Mouse (Mus musculus): ENCODE results near the gene Rubcnl. TPM values are rescaled to one million over a fixed set of nuclear protein-coding genes. Genes with fewer than 3 reads are reported as not detected.

The Rubcnl gene
- 0.14 and 0.18 TPM in 2 replicates for polyA plus RNA-seq (2016; fragmentation: Nextera tagmentation; extraction: Ambion mirVana)

- peak within 1 kb of the TSS; percentile 87 for H3K4me2 ChIP-seq
- H3K9me3 ChIP-seq, result no peaks in the 10 kb centered on the region
- peaks cover 5% of the 10 kb centered on the region; the same call in 1 of the 2 replicates for H3K4me1 ChIP-seq
- H3K27ac ChIP-seq, result no peak within 1 kb of the TSS
- peak within 1 kb of the TSS; percentile 56 for H3K4me3 ChIP-seq (replicated peaks)
- WGBS, result 1% methylated on average over 49 of the region's 49 CpGs
- H3K9ac ChIP-seq, result peak within 1 kb of the TSS; percentile 63
- H3K36me3 ChIP-seq (replicated peaks), result no peaks in the 10 kb centered on the region
- H3K27me3 ChIP-seq, result no peaks in the 10 kb centered on the region
- ATAC-seq (ENCODE audit: low FRiP score), result peak; percentile 55; the same call in 1 of the 2 replicates
Measured at GRCm38 (mm10) chr14:75015856-75016714, at the start of gene Rubcnl. Gene Rubcnl, plus strand, starts transcription at chr14:75016027.

GRCm38 (mm10) chr14:74972216-74972615 is 43.6 kb upstream of the Rubcnl start:
- Histone ChIP-seq H3K27ac (no peak overlapping the region), H3K36me3 (replicated peaks) (no peaks in the 10 kb centered on the region), H3K27me3 (no peaks in the 10 kb centered on the region), H3K4me3 (replicated peaks) (no peak overlapping the region), H3K4me1 (no peaks in the 10 kb centered on the region; the same call in 1 of the 2 replicates), H3K9ac (no peak overlapping the region), H3K9me3 (no peaks in the 10 kb centered on the region), H3K4me2 (no peak overlapping the region)
- ATAC-seq (ENCODE audit: low FRiP score), result no peak
- 65% methylated on average over 3 of the region's 3 CpGs for WGBS

- Histone ChIP-seq H3K4me3 (replicated peaks) (no peak overlapping the region), H3K4me2 (no peak overlapping the region), H3K4me1 (no peaks in the 10 kb centered on the region; the same call in 1 of the 2 replicates), H3K27ac (no peak overlapping the region), H3K27me3 (no peaks in the 10 kb centered on the region), H3K36me3 (replicated peaks) (no peaks in the 10 kb centered on the region), H3K9ac (no peak overlapping the region), H3K9me3 (no peaks in the 10 kb centered on the region)
- ATAC-seq (ENCODE audit: low FRiP score), result no peak
- WGBS, result 85% methylated on average over 5 of the region's 5 CpGs
Measured at GRCm38 (mm10) chr14:74972687-74973086, 43.1 kb upstream of the Rubcnl start.

- Histone ChIP-seq H3K36me3 (replicated peaks) (no peaks in the 10 kb centered on the region), H3K4me2 (no peak overlapping the region), H3K4me3 (replicated peaks) (no peak overlapping the region), H3K27me3 (no peaks in the 10 kb centered on the region), H3K9me3 (no peaks in the 10 kb centered on the region), H3K9ac (no peak overlapping the region), H3K27ac (no peak overlapping the region), H3K4me1 (no peaks in the 10 kb centered on the region; the same call in 1 of the 2 replicates)
- ATAC-seq (ENCODE audit: low FRiP score), result no peak
- WGBS, result 77% methylated on average over 10 of the region's 10 CpGs
Measured at GRCm38 (mm10) chr14:74974136-74974651, 41.6 kb upstream of the Rubcnl start.

GRCm38 (mm10) chr14:74976972-74977371 is 38.9 kb upstream of the Rubcnl start:
- no peak for ATAC-seq (ENCODE audit: low FRiP score)
- no peak overlapping the region for H3K27ac ChIP-seq
- no peaks in the 10 kb centered on the region for H3K27me3 ChIP-seq
- no peaks in the 10 kb centered on the region; the same call in 1 of the 2 replicates for H3K4me1 ChIP-seq
- 84% methylated on average over 6 of the region's 6 CpGs for WGBS
- no peak overlapping the region for H3K4me2 ChIP-seq
- H3K36me3 ChIP-seq (replicated peaks), result no peaks in the 10 kb centered on the region
- H3K4me3 ChIP-seq (replicated peaks), result no peak overlapping the region
- no peak overlapping the region for H3K9ac ChIP-seq
- H3K9me3 ChIP-seq, result no peaks in the 10 kb centered on the region

GRCm38 (mm10) chr14:74981016-74981415 is 34.8 kb upstream of the Rubcnl start:
- 72% methylated on average over 3 of the region's 3 CpGs for WGBS
- H3K4me1 ChIP-seq, result no peaks in the 10 kb centered on the region; the same call in 1 of the 2 replicates
- H3K4me3 ChIP-seq (replicated peaks), result no peak overlapping the region
- no peaks in the 10 kb centered on the region for H3K36me3 ChIP-seq (replicated peaks)
- no peak overlapping the region for H3K27ac ChIP-seq
- H3K9ac ChIP-seq, result no peak overlapping the region
- no peaks in the 10 kb centered on the region for H3K9me3 ChIP-seq
- no peak overlapping the region for H3K4me2 ChIP-seq
- ATAC-seq (ENCODE audit: low FRiP score), result no peak
- H3K27me3 ChIP-seq, result no peaks in the 10 kb centered on the region

- Histone ChIP-seq H3K36me3 (replicated peaks) (no peaks in the 10 kb centered on the region), H3K4me2 (no peak overlapping the region), H3K27ac (no peak overlapping the region), H3K27me3 (no peaks in the 10 kb centered on the region), H3K9ac (no peak overlapping the region), H3K4me1 (no peaks in the 10 kb centered on the region), H3K4me3 (replicated peaks) (no peak overlapping the region), H3K9me3 (no peaks in the 10 kb centered on the region)
- 89% methylated on average over 5 of the region's 5 CpGs for WGBS
- no peak for ATAC-seq (ENCODE audit: low FRiP score)
Measured at GRCm38 (mm10) chr14:74983079-74983478, 32.7 kb upstream of the Rubcnl start.

GRCm38 (mm10) chr14:74984817-74985391 is 30.9 kb upstream of the Rubcnl start:
- 80% methylated on average over 7 of the region's 7 CpGs for WGBS
- Histone ChIP-seq H3K4me2 (no peak overlapping the region), H3K9ac (no peak overlapping the region), H3K27me3 (no peaks in the 10 kb centered on the region), H3K4me1 (no peaks in the 10 kb centered on the region), H3K36me3 (replicated peaks) (no peaks in the 10 kb centered on the region), H3K4me3 (replicated peaks) (no peak overlapping the region), H3K9me3 (no peaks in the 10 kb centered on the region), H3K27ac (no peak overlapping the region)
- ATAC-seq (ENCODE audit: low FRiP score), result no peak

GRCm38 (mm10) chr14:74985658-74986057 is 30.2 kb upstream of the Rubcnl start:
- no peaks in the 10 kb centered on the region for H3K9me3 ChIP-seq
- 62% methylated on average over 4 of the region's 4 CpGs for WGBS
- no peak for ATAC-seq (ENCODE audit: low FRiP score)

GRCm38 (mm10) chr14:74986527-74986926 is 29.3 kb upstream of the Rubcnl start:
- Histone ChIP-seq H3K27ac (no peak overlapping the region), H3K4me1 (no peaks in the 10 kb centered on the region), H3K27me3 (no peaks in the 10 kb centered on the region), H3K4me2 (no peak overlapping the region), H3K36me3 (replicated peaks) (no peaks in the 10 kb centered on the region), H3K9ac (no peak overlapping the region), H3K4me3 (replicated peaks) (no peak overlapping the region), H3K9me3 (no peaks in the 10 kb centered on the region)
- WGBS, result 74% methylated on average over 3 of the region's 3 CpGs
- ATAC-seq (ENCODE audit: low FRiP score), result no peak

More at GRCm38 (mm10) chr14:74985658-74986057, 30.2 kb upstream of the Rubcnl start:
- Histone ChIP-seq H3K27me3 (no peaks in the 10 kb centered on the region), H3K9ac (no peak overlapping the region), H3K4me1 (no peaks in the 10 kb centered on the region), H3K4me2 (no peak overlapping the region), H3K4me3 (replicated peaks) (no peak overlapping the region), H3K27ac (no peak overlapping the region), H3K36me3 (replicated peaks) (no peaks in the 10 kb centered on the region)

GRCm38 (mm10) chr14:74989322-74989721 is 26.5 kb upstream of the Rubcnl start:
- Histone ChIP-seq H3K4me2 (no peak overlapping the region), H3K4me3 (replicated peaks) (no peak overlapping the region), H3K9ac (no peak overlapping the region), H3K27ac (no peak overlapping the region), H3K36me3 (replicated peaks) (no peaks in the 10 kb centered on the region), H3K9me3 (no peaks in the 10 kb centered on the region), H3K27me3 (no peaks in the 10 kb centered on the region), H3K4me1 (no peaks in the 10 kb centered on the region)
- ATAC-seq (ENCODE audit: low FRiP score), result no peak
- WGBS, result 46% methylated on average over 4 of the region's 4 CpGs

GRCm38 (mm10) chr14:74989909-74990308 is 25.9 kb upstream of the Rubcnl start:
- H3K27ac ChIP-seq, result no peak overlapping the region
- no peak overlapping the region for H3K4me3 ChIP-seq (replicated peaks)
- H3K9ac ChIP-seq, result no peak overlapping the region
- 88% methylated on average over 4 of the region's 4 CpGs for WGBS
- H3K4me1 ChIP-seq, result no peaks in the 10 kb centered on the region
- no peaks in the 10 kb centered on the region for H3K9me3 ChIP-seq
- H3K27me3 ChIP-seq, result no peaks in the 10 kb centered on the region
- ATAC-seq (ENCODE audit: low FRiP score), result no peak
- H3K4me2 ChIP-seq, result no peak overlapping the region
- H3K36me3 ChIP-seq (replicated peaks), result no peaks in the 10 kb centered on the region
